Mouse (Mus musculus): ENCODE measurements around the gene Scnn1a.

DNA sequence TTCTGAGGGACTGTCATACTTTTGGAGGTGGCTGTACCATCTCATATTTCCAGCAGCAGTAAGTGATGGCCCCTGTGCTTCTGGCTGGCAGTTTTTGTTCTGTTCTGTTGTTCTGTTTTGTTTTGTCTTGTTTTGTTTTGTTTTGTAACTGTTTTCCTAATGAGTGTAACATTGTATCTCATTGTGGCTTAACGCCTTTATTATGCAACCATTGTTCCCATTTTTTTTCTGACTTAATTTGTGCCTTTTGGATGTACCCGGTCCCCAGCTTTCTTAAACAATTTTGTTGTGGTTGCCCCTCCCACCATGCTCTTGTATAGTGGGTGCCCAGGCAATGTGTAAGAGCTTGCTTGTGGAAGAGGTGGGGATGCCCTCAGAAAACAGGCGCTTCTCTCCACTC lies 21.7 kb downstream of the Scnn1a start:
- TF ChIP-seq CTCF (IDR thresholded peaks at IDR 0.05; ENCODE audit: extremely low read depth, insufficient read length, insufficient replicate concordance, low read depth, low read length), result no peak
- TF ChIP-seq POLR2A (IDR thresholded peaks at IDR 0.05; ENCODE audit: low read depth, low read length), result no peak

All from small intestine, adult 2 months (tissue).